Mouse (Mus musculus) ES-Bruce4 (cell line): ENCODE measurements around the gene Mgp.
"Not testable (repeated sequence)": the region's sequence is repeated elsewhere in the genome, so short reads cannot be mapped to it uniquely, and the experiment has no call there.

Source experiments
- EP300 ChIP-seq: IDR thresholded peaks from 2 replicates; pipeline ENCODE4 v1.6.1; 2011; ENCODE audit warnings: low read depth, low read length; ENCODE audit not compliant: insufficient read depth
- POLR2A ChIP-seq: IDR thresholded peaks from one replicate; pipeline ENCODE4 v1.8.1; 2011; ENCODE audit warnings: low read length; ENCODE audit not compliant: insufficient read depth

DNA sequence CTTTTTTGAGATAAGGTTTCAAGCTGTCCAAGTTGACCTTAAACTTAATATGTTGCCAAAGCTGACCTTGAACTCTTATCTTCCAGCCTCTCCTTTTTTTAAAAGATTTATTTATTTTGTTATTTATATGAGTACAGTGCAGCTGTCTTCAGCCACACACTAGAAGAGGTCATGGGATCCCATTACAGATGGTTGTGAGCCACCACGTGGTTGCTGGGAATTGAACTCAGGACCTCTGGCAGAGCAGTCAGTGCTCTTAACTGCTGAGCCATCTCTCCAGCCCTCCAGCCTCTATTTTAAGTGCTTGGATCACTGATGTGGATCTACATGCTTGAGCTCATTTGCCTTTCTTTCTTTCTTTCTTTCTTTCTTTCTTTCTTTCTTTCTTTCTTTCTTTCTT, 9.1 kb upstream of the Mgp start:
- not testable (repeated sequence) for TF ChIP-seq POLR2A, EP300
